Mouse (Mus musculus) monocyte, adult 2 months (primary cell): ENCODE data around the gene Adgrl1.
"Not testable (repeated sequence)": the region's sequence is repeated elsewhere in the genome, so short reads cannot be mapped to it uniquely, and the experiment has no call there.

Source experiments
- DNase-seq, 2 experiments: peaks; one replicate each; pipeline ENCODE4 v3.0.0; 2022; ENCODE audit warnings: low spot score in 2 of 2, low read depth in 1 of 2

Gene Adgrl1

DNA sequence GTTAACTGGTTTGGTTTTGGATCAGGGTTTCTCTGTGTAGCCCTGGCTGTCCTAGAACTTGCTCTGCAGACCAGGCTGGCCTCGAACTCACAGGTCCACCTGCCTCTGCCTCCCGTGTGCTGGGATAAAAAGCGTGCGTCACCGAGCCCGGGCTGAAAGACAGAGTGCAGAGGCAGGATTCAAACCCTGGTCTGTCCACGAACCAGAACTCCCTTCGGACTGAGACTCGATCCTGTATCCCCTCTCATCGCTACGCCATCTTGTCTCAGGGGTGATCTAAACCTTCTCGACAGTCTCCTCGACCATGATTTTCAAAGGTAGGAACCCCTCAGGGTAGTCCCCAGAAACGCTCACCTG lies 54.8 kb downstream of the Adgrl1 start:
- no peak for DNase-seq

DNA sequence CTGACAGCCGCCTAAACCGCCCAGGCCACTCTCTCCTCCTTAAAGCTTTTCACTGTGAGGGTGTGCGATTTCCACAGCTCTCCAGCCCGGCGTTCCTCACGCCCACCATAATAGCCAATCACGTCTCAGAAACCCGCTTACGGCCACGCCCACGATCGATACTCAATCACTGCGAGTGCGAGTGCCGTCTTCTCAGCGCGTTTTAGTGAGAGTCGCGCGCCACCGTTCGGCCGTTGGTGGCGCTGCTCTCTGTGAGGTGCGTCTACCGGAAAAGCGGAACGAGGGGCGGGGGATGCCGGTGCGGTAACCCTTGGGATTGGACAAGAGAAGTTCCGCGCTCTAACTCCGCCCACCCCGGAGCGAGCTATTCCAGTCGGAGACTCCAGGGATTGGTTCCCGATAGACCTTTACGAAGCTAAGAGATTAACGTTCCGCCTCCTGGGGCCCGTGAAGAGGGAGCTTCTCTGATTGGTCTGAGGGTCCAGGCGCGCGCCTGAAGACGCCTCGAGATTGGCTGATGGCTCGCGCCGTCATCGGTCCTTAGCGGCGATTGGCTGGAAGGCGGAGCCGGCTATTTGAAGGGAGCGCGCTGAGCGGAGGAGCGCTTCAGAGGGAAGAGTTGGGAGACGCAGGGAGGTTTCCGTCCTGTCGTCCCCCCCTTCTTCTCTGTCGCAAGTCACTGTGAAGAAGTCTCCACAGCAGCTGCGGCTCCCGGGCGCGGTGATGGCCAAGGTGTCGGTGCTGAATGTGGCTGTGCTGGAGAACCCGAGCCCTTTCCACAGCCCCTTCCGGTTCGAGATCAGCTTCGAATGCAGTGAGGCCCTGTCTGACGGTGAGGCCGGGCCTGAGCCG lies 55.4 kb downstream of the Adgrl1 start, which contains the start of the genes Gm10644 and Asf1b:
Gene Gm10644, minus strand, starts transcription at position 100 of the 852 bp plus-strand sequence.
Gene Asf1b, plus strand, starts transcription at position 402 of the 852 bp plus-strand sequence.
- DNase-seq: peak; percentile 93 to 97

DNA sequence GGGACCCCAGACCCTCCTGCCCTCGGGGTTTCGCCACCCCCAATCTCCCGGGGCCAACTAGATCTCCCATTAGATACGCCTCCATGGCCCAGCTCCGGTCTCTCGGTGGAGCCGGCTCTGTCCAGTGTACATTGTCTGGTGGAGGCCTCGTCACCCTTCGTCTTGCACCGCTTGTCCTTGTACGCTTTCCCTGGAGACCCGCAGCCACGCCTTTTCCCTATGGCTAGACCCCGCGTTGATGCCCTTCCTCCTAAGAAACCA lies 56.0 kb downstream of the Adgrl1 start:
- DNase-seq: no peak

DNA sequence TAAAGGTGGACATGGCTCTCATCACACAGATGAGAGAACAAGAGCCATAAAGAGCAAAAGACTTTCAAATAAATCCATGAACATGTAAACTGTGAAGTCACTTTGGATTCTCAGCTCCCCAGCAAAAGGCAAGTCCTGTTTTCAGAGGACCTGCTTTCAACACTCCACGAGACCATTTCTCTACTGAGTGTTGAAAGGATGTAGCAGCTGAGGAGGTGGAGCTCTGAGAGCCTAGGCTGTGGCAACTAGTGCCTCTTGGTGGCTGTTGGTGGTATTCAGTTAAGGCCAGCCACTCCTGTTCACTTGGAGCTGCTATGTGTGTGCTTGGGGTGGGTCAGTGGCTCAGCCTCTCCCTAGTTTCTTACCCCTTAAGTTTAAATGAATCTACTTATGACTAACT lies 56.9 kb downstream of the Adgrl1 start:
- no peak for DNase-seq

DNA sequence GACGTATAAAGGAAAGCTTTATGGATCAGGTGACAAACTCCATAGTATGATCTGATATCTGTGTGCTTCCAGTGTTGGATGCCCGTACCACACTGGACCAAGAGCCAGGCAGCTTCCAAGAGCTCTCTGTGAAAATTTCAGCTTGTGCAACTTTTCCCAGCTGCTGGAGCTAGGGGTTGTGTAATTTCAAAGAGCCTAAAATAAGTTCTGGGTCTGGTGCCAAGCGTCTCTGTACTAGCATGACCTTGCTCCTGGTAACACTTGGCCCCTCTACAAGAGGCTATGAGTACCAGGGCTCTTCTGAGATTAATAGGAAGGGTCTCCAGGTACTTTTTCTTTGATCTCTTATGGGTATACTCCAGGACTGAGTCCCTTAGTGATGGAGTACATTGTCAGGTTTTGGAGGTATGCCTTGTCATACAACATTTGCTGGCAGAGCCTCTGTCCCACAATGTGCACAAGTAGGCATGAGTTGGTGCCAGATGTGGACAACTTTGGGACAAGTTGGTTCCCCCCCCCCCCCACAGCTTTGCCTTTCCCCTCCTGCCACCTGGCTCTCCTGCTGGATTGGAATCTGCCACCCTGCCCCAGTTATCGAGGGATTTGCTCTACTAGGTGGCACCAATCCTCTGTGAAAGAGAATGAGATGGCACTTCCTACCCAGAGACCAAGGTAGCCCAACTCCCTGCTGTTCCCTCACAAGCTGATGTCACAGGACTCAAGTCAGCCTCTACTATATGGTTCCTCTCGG lies 64.3 kb downstream of the Adgrl1 start:
- no peak for DNase-seq

DNA sequence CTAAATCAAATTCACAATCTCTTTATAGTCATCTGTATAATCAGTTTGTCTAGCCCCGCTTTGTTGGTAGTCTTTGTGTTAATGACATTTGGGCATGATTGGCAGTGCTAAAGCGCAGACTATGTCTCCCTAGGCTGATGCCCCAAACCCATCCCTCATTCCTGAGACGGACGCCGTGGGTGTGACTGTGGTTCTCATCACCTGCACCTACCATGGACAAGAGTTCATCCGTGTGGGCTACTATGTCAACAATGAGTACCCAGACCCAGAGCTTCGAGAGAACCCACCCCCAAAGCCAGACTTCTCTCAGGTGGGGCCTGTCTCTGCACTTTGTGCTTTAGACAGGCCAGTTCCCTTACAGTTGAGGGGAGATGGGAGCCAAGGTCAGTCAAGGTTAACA lies 67.8 kb downstream of the Adgrl1 start:
- DNase-seq: no peak

DNA sequence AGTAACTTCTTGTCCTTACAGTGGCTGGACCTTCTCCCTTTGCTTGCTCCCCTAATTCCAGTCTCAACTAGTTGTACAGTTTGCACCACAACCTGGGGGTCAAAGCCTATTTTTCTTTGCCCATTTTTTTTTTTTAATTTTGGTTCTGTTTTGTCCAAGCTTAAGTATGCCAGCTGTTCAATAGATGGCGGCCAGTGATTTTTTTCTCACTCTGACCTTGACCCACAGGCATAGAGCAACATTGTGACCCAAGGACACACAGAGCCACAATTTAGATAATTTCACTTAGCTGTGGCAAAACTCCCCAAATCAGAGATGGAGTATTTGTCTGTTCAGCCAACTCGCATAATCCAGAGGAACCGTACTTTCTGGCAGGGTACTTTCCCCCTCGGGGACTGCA lies 71.2 kb downstream of the Adgrl1 start:
- DNase-seq: no peak

DNA sequence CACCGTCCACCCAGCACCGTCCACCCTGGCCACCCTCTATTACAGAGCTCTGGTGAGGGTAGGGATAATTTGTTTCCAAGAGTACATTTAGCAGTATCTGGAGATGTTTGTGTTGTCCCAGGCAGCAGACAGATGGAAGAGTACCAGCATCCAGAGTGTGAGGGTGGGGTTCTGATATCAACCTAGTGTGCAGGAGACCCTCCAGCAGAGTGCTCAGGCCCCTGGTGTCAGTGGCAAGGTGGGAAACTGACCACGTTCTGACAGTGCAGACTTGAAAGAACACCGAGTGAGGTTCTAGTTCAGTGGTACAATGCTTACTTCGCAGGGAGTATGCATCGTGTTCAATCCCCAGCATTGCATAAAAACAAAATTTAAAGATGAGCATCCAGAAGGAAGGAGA lies 71.8 kb downstream of the Adgrl1 start:
- DNase-seq: no peak

DNA sequence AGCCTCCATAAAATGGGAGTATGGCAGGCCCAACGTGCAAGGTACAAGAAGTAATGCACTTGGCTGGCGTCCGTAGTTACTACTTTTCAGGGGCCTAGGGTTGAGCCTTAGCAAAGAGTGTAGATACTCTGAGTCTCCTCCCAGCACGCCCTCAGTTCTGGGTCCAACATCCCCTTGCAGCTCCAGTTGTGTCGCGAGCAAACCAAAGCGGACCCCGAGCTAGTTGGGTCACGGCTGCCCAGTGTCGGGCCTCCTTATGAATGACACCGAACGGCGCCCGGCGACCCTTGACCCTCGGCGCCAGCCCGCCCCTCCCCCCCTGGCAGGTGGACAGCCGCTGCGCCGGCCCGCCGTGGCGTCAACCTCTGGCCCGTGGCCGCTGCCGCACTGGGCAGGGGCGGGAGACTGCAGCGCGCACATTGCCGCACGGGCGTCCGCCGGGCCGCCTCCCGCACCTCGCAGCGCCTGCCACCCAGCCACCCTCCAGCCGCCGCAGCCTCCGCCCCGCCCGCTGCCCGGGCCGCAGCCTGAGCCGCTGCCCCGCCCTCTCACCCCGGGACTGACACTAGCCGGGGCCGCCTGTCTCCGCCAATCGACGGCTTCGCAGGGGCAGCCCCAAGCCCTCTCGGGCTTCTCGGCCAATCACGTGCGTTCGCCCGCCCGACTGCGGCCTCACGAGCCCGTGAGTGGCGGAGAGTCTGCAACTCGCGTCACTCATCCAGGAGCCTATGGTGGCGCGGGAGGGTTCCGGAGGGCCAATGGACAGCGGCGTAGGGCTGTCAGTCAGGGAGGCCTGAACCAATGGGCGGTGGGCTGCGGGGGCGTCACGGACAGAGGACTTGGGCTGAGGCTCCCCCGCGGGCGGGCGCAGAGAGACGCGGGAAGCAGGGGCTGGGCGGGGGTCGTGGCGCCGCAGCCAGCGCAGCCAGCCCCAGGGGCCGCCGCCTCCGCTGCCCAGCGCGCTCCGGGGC lies 72.5 kb downstream of the Adgrl1 start, which contains the start of gene Prkaca:
Gene Prkaca, plus strand, starts transcription at position 844 of the 971 bp plus-strand sequence.
- DNase-seq: peak; percentile 94 to 95

DNA sequence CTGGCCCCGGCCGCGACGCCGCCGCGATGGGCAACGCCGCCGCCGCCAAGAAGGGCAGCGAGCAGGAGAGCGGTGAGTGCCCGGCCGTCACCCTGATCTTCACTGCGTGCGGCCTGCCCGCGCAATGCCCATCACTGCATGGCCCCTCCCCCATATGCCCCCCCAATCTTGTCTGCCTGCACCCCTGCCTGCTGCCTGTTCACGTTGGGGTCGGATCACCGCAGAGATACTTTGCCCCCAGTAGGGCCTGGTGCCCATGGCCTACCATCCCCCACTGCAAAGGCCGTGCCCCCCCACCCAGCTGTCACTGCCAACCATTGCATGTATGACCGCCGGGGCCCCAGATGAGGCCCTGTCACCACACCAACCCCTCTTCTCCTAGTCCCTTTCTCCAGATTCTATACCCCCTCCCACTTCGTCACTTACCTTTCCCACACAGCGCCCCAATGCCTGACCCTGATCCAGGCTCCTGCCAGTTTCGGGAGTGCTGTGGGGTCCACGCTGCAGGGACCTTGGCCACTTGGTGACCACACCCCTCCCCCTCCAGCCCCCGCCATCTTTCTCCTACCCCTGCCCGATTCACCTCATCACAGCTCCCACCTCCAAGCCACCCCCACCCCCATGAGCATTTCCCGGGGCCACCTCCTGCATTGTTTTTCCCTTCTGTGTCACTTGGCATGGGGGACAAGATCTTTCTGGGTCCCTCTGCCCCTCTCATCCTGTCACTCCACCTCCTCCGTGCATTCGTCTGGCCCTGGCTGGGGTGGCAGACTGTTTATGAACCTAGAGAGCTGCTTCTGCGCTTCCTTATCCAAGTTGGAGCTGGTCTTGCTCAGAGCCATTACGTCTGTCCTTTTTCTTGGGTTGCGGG lies 73.5 kb downstream of the Adgrl1 start:
- DNase-seq: no peak

DNA sequence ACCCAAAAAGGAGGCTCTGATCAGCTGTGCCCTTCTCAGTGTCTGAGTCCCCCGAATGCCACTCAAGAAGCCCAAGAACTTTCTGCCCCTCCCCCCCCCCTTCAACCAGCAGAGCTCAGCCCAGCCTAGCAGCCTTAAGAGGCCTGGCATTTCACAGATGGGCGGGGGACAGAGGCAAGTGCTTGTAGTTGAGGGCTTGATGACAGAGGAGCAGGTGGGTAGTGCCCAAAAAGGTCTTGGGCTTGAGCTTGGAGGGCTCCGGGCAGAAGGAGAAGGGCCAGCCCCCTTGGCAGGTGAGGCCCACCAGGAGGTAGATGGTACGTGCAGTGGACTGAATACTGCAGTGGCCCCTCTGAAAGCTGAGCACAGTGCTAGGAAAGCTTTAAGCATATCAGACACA lies 74.6 kb downstream of the Adgrl1 start:
- DNase-seq: no peak

DNA sequence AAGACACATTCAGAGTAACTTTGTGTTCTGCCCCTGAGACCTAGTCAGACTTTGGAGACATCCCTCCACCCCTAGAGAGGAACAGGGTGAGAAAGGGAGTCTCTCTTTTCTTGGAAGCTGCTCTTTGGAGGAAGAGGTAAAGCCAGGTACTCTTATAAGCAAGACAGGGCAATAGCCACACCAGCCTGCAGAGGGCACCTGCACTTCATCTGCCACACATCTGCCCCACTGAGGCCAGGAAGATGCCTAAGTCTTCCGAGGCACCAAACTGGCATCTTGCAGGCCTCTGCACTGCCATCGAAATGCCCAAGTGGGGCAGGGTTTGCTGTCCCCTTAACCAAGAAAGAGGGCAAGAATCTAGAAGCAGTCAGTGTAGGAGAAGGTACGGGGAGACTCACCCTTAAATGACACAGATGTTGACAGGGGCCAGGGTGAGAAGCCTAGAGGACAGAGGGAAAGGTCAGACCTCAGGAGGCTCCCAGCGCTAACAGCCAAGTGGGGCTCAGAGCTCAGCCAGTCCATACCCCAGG lies 76.3 kb downstream of the Adgrl1 start:
- DNase-seq: no peak

DNA sequence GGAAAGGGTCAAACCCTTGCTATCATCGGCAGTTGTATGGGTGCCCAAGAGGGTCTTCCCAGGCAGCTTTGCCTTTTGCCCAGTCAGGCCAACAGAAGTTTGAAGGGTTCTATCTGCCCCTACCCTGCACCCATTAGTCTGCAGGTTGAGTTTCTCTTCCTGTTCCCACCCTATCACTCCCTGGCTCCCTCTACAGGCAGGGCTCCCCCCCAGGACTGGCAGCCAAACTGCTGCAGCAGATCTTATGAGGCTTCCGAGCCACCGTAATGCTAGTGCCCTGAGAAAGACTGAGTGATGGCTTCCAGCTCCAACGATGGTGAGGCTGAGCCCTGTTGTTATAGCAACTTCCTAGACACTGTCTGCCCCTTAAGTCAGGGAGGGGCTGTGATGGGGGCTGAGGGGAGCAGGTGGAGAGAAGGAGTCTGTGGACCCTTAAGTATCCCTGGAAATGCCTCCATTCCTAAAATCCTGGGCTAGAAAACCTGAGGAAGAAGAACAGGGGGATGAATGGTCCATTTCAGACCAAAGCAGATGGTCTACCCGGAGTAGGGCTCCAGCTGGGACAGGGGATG lies 77.0 kb downstream of the Adgrl1 start:
- DNase-seq: no peak

DNA sequence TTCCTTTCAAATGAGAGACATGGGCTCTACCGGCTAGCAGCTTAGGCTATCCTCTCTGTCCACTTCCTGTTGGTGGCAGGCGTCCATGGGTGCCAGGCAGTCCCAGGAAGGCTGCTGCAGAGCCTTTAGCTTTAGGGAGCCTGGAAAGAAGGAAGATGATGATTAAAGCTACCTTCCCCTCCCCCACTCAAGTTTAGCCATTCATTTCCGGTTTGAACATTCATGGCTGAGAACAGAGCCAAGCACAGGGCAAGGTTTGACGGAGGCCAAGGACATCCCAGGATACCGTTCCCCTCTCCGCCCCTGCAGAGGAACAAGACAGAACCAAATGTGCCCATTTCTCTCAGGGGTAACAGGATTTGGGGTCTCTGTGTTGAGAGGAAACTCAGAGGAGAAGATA lies 77.7 kb downstream of the Adgrl1 start:
- DNase-seq: no peak

DNA sequence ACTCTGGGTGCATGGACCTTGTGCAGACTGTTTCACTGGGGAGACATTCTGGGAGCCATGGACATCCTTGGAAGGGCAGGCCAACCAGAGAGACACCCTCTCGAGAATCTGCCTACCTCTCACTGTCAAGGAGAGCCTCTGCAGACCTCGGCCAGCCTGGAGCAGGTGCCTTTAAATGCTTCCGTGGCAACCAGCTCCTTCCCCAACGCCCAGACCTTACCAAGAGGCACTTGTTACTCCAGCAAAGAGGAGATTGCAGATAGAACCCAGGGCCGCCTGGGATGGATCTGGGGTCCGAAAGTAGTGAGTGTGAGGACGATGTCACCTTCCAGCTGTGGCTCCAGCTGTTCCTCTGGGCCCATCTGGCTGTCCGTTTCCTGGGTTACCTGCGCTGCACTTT lies 78.3 kb downstream of the Adgrl1 start:
- DNase-seq: no peak

DNA sequence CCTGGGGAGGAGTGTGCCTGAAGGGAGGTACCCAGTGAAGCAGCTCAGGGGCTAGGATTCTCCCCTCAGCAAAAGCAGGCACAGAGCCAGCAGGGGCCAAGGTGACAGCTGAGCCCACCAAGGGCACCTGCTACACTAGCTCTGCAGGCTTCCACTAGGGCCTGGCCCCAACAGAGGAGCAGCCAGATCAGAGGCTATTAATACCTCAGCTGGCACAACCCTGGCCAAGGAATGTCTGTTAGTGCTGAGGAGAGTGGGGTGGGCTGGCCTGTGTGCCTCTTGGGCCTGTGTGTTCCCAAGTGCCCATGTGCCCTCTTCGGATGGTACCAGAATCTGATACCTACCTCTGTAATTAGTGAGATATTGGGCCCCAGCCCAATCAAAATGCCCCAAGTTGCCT lies 80.3 kb downstream of the Adgrl1 start:
- DNase-seq: no peak

DNA sequence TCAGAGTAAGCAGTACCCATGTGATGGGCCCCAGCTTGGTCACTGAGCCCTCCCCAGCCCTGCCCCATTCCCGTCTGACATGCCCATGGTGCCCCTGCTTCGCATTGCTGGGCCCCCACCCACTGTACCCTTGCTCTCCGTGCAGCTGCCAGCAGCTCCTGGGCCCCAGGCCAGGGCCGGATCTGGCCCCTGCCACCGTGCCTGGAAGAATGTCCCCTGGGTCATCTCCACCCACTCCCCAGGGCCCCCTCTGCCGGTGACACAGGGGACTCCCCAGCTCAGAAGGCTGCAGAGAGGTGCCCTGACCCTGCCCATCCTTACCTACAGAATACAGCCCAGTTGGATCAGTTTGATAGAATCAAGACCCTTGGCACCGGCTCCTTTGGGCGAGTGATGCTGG lies 80.9 kb downstream of the Adgrl1 start:
- no peak for DNase-seq

DNA sequence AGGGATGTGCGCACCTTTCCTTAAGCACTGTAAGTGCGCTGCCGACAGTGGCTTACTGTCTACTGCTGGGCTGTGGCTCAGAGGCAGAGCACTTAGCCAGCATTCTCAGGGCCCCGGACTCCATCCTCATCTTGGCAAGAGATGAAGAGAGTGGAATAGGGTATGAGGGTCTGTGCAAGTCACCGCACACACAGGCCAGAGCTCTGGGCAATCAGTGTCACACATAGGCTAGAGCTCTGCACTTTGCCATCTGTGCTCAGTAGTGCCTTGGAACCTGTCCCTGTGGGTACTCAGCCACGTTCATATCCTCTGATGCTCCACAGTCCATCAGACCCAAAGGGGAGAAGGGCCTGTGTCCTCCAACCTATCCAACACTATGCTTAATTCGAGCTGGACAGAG lies 81.6 kb downstream of the Adgrl1 start:
- DNase-seq: no peak

DNA sequence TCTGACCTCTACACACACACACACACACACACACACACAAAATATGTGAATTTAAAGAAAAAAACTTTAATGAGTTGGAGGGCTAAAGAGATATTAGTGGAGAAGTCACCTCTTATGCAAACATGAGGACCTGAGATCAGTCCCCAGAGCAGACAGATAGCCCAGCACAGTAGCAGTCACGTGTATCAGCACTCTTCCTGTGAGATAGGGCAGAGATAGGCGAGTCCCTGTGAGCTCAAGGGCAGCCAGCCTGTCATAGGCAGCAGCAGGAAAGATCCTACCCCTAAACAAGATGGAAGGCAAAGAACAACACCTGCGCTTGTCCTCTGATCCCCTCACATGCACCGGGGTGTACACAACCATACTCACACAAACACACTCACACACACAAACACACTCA lies 82.5 kb downstream of the Adgrl1 start:
- no peak for DNase-seq

DNA sequence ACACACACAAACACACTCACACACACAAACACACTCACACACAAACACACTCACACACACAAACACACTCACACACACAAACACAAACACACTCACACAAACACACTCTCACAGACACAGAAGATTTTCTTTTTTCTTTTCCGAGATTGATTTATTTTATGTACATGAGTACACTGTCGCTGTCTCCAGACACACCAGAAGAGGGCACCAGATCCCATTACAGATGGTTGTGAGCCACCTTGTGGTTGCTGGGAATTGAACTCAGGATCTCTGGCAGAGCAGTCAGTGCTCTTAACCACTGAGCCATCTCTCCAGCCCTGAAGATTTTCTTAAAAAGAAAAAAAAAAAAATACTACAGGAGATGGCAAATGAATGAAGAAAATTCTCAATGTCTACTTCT lies 83.3 kb downstream of the Adgrl1 start:
- DNase-seq: not testable (repeated sequence)
